Mouse (Mus musculus) bone marrow, adult 2 months (tissue): Measurements from ENCODE around the gene Dis3.

Experiments
- CTCF ChIP-seq: fragments of 200-500 bp; IDR thresholded peaks from 2 replicates; pipeline ENCODE4 v1.5.1; 2011; ENCODE audit warnings: low read length, control low read depth; ENCODE audit not compliant: control insufficient read depth, insufficient read depth
- POLR2A ChIP-seq: fragments of 200-500 bp; IDR thresholded peaks from 2 replicates; pipeline ENCODE4 v1.6.1; 2011; ENCODE audit warnings: low read depth, mild to moderate bottlenecking, control low read depth, low read length, borderline replicate concordance; ENCODE audit not compliant: control insufficient read depth

DNA sequence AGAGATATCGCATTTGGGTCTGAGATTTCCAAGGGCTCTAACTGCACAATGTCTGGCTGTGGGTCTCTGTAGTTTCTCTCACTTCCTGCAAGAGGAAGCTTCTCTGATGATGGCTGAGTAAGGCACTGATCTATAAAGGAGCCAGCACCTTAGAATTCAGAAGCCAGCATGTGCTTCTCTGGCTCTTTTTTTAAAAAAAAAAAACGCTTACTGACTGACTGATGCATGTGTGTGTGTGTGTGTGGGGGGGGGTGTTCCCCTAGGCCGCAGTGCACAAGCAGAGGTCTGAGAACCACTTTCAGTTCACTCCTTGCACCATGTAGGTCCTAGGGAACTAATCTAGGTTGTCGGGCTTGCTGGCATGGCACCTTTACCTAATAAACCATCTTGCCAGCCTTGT, 58.2 kb downstream of the Dis3 start:
- TF ChIP-seq POLR2A, result no peak
- no peak for TF ChIP-seq CTCF
